Mouse (Mus musculus) kidney, adult 2 months (tissue): ENCODE measurements around the gene Nfasc.

ENCODE experiments used
- CTCF ChIP-seq: fragments of 200-500 bp; conservative IDR thresholded peaks from 2 replicates; pipeline ENCODE4 v1.5.1; 2011; ENCODE audit warnings: low read depth, mild to moderate bottlenecking, control low read depth, low read length, moderate library complexity, mixed read lengths; ENCODE audit not compliant: insufficient read depth, insufficient read length
- POLR2A ChIP-seq: fragments of 200-500 bp; IDR thresholded peaks from one replicate; pipeline ENCODE4 v1.6.1; 2011; ENCODE audit warnings: low read depth, low read length, control low read depth

- TF ChIP-seq CTCF (no peak), POLR2A (no peak)
Observed at GRCm38 (mm10) chr1:132774959-132775358, 33.4 kb upstream of the Nfasc start.
